Mouse (Mus musculus) spleen, adult 18-20 months (tissue): Measurements from ENCODE around the gene 1700102P08Rik.

Source experiments
- DNase-seq, 2 experiments: peaks; one replicate each; pipeline ENCODE4 v3.0.0; 2022; ENCODE audit warnings: mixed read lengths in 2 of 2

The 1700102P08Rik gene

DNA sequence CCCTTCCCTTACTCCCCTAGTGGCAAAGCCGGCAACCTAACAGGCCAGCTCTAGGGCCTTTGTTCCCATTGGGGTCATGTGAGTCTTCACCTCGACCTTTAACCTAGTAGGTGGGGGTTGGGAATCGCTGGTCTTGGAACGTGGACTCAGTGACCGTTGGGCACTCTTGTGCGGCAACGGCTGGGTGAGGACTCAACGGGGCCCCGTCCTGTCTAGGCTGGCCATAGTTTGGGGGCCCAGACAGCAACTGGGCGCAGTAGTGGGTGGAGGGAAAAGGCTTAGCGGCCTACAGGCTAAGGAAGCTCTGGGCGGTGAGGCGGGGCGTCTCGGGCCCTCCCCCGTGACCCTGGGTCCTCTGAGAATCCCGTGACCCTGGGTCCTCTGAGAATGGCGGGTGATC, at the start of gene 1700102P08Rik:
1700102P08Rik (plus strand) TSS at position 130 of the 400 bp plus-strand sequence.
- no peak for DNase-seq

DNA sequence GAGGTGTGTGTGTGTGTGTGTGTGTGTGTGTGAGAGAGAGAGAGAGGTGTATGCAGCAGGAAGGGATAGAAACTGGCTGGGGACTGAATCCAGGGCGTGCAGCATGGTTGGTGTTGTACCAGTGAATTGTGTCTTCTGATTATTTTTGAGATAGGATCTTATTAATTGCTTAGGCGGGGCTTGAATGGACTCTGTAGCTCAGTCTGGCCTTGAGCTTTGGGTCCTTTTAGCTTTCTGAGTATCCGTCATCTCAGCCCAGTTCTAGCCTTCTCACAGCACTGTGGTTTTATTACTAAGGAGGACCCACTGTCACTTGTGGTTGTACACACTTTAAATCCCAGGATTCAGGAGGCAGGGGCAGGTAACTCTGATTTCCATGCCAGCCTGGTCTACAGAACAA, 49.3 kb upstream of the 1700102P08Rik start:
- no peak for DNase-seq

DNA sequence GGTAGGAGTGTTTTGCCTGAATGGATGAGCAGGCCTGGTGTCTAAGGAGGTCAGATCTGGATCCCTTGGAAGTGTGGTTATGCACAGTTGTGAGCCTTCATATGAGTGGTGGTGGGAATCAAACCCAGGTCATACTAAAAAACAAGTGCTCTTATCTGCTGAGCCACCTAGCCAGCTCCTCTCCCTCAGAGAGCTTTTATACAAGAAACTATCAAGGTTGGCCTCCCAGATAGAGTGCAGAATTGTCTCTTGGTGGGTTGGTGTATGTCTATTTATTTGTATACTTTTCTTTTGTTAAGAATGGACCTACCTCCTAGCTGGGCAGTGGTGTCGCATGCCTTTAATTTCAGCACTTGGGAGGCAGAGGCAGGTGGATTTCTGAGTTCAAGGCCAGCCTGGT, 48.8 kb upstream of the 1700102P08Rik start:
- no peak for DNase-seq

DNA sequence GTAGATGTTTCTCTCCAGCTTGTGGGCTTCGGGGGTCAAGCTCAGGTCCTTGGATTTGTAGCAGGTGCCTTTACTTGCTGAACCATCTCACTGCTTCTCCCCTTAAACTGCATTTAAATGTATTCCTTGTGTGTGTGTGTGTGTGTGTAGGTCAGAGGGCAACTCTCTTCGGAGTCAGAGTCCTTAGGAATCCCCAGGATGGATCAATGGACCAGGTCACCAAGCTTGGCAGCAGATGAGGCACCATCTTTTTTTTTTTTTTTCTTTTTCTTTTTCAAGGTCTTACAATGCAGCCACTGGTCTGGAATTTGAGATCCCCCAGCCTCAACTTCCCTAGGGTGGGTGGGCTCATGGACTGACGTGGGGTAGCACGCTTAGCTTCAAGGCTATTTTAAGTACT, 48.1 kb upstream of the 1700102P08Rik start:
- DNase-seq: no peak

DNA sequence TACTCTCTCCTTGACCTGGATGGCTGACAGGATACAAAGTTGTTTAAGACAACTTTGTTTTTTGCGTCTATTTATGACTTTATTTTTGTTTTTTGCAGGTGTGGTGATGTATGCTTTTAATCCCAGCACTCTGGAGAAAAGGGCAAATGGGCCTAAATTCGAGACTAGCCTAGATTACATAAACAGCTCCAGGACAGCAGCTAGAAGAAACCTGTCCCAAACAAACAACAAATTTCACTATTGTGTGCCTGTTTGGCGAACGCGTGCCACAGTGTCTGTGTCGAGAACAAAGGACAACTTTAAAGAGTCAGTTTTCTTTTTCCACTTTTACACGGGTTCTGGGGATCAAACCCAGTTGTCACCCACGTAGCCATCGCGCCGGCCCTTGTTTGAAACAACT, 45.6 kb upstream of the 1700102P08Rik start:
- no peak for DNase-seq

DNA sequence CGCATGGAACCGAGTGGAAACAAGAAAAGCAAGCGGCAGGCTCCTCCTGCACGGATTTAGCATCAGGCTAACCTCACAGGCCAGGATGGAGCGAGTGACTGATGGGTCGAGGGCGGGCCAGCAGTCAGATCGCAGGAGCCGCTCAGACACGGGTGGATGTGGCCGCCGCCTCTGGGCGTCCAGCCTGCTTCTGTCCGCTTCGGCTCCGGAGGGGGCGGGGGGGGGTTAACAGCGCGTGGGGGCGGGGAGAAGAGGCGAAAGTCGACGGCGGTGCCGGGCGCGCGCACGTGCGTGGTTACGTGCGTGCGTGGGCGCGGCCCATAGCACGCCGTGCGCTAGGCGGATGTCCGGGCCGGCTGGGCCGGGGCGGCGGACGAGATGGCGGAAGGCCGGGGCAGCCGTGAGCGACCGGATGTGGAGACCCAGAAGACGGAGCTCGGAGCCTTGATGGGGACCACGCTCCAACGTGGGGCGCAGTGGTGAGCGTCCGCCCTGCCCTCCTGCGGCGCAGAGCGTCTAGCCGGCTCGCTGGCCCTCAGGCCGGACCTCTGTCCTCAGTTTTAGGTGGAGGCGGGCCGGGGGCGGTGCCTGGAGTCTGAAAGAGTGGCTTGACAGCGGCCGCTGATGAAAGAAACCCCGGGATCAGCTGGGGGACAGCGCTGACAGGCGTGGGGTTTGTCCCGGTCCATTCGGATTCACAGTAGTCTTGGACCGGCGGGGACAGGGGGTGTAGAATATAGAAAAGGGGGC, 44.9 kb upstream of the 1700102P08Rik start, which contains the start of gene Usp4:
Usp4 (plus strand) TSS at position 314 of the 750 bp plus-strand sequence.
- DNase-seq: peak; percentile 83 to 87

DNA sequence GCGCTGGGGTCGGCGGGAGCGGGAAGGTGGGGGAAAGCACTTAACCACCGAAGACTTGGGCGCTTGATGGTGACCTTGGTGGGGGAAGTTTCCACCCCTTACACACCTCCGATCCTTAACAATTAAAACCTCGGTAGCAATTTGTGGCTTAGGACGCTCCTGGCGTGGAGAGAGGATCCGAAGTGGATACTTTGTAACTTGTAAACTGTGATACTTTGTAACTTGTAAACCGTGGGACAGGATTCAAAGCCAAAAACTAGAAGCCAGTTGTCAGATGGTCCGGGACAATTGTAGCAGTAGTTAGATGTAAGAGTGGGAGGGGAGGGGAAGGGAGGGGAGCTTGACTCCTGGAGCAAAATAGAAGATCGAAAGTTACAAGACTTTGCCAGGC, 44.3 kb upstream of the 1700102P08Rik start:
- no peak for DNase-seq

DNA sequence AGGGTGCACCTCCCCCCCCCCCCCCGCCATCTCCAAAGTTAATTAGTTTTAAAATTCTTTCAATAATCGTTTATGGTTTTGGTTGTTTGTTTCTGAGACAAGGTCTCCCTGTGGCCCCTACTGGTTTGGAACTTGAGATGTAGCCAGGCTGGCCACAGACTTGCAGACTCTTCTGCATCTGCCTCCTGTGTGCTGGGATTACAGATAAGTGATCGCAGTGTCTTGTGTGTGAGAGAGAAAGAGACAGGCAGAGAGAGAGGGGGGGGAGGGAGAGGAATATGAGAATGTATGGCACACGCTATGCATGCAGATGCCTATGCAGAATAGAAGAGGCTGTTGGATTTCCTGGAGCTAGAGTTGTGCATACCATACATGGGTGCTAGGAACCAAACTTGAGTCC, 42.9 kb upstream of the 1700102P08Rik start:
- no peak for DNase-seq

DNA sequence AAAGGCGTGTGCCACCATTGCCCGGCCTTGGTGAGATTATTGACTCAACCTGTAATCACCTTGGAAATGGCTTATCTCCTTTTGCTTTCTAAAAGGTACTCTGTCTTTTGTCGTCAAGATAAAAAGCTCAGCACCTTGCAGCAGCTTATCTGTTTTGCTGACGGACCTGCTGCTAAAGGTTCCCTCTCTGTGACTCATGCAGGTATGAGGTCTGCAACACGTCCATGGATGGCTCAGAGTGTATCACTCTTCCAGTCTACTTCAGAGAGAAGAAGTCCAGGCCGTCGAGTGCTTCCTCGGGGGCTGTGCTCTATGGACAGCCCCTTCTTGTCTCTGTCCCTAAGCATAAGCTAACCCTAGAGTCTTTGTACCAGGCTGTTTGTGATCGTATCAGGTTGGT, 14.4 kb upstream of the 1700102P08Rik start:
- no peak for DNase-seq

DNA sequence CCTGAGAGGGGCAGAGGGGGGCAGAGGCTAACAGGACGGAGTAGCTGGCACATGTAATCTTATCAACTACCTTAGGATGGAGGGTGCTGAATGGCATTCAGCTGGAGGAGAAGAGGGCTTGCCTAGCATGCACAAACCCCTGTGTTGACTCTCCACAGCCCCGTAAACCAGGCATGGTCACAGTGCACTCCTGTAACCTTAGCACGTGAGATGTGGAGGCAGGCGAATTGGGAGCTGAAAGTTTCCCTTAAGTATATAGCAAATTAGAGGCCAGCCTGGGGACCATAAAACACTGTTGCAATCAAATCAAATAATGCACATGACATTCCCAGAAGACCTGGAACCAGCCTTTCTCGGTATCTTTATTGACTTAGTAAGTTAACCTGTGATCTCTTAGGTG, 13.9 kb upstream of the 1700102P08Rik start:
- no peak for DNase-seq

DNA sequence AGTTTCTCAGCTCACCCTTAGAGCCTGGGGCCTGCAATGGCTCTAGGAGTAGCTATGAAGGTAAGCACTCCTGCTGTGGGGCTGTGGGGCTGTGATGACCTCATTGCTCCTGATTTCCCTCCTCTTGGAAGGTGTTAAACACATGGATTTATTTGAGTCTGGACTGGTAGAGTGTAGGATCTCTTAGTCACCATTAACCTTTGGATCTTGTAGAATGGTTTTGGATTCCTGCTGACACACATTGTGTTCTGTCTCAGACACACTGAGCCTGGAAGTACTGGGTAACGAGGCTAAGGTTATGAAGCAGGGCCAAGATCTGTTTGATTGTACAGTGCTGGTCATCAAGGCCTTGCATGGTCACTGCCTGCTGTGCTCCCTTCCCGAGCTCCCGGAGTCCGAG, 13.3 kb upstream of the 1700102P08Rik start:
- no peak for DNase-seq

DNA sequence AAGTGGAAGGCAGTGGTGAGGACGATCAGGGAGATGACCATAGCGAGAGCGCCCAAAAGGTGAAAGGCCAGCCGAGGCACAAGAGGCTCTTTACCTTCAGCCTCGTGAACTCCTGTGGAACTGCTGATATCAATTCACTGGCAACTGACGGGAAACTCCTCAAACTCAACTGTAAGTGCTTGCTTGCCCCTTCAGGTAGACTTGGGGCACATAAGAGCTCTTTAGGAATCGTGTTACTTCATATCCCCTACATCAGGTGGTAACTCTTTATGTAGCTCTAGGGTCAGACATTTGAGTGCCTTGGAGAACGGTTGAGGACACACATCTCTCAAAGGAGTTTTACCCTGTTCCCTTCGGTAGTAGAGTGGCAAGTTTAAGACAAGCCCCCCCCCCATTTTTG, 11.2 kb upstream of the 1700102P08Rik start:
- DNase-seq: no peak

DNA sequence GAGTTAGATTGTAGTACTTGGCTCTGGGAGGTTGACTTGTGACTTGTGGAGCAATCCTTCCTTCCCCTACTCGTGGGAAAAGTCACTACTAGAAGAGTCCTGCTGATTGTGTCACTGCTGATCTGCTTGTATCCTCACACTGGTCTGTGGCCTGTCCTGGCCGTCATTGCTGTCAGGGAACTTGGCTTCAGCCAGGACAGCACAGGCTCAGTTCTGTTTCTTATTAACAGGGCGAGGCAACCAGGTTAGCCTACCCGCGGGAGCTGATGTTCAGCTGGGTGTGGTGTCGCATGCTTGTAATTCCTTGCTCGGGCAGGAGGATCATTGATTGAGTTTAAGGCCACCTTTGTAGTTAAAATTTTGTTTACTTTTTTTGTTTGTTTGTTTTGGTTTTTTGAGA, 7.6 kb upstream of the 1700102P08Rik start:
- no peak for DNase-seq

DNA sequence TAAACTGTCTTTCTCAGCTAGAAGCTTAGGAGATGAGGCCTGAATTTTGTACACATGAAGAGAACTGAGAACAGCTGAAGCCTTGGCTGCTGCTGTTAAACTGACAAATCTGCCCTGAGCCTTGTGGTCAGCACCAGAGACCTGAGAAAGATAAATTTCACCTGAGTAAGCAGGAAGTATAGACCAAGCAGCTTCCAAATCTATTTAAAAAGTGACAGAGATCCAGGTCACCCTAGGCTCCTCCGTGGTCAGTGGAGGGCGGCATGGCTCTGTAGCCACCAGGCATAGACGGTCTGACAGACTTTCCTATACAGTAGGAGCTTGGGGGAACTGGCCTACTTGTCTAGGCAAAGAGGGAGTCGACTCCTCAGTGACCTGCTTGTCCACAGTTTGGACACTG, 5.8 kb upstream of the 1700102P08Rik start:
- DNase-seq: no peak

DNA sequence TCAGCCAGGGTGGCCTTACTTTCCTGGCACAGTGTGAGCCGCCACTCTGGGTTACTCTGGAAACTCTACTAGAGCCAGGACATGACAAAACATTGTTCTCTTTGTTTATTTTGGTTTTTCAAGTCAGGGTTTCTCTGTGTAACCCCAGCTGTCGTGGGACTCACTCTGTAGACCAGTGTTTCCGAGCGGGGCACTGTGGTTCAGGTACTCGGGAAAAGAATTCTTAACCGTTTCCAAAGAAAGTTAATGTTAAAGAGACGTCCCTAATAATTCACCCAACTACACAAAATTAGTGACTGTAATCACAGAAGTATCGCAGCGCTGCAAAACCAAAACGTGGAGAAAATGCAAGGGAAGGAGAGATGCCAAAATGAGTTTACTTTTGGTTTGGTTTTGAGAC, 4.0 kb upstream of the 1700102P08Rik start:
- no peak for DNase-seq

DNA sequence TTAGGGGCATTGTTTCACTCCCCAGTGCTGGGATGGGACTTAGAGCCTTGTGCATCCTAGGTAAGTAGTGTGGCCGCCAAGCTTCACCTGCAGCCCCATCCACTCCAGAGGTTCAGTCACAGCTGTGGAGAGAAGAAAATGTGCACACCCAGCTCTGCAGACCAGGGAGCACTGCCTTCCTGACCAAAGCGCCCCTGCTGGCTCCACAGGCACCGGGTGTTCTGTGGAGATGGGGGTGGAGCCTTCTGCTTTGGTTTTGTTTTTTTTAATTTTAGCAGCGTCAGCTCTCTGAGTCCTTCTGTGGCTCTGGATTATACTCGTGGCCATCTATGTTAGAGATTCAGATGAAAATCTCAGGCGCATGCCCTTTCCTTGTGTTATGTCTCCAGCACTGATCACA, 3.4 kb upstream of the 1700102P08Rik start:
- DNase-seq: no peak

DNA sequence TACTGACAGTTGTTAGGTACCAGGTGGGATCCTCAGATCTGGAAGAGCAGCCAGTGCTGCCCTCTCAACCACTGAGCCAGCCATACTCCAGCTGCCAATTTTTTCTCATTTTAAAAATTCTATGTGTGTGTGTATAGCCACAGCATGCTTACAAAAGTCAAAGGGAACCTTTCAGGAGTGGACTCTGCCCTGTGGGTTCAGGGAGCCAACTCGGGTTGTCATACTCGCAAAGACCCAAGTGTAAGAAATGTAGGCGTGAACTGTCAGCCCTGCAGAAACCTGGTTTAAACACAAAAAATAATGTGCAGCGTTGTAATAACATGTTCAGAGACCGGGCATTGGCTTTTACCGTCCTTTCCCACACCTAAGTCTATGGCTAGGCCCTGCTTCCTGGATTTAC, 1.6 kb downstream of the 1700102P08Rik start:
- no peak for DNase-seq

DNA sequence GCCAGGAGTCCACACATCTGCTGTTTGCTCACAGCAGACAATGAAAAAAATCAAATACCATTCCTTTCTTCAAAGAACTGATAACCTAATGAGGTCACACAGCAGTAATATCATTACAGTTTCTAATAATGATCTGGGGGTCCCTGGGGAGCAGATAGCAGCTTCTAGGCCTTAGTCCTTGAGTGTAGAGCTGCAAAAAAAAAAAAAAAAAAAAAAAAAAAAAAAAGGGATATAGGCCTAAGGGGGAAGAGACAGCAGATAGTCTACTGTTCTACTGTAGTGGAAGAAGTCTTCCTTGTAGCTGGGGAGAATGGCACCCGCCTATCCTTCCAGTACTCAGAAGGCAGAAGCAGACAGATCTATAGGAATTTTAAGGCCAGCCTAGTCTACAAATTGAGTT, 2.8 kb downstream of the 1700102P08Rik start:
- DNase-seq: no peak

DNA sequence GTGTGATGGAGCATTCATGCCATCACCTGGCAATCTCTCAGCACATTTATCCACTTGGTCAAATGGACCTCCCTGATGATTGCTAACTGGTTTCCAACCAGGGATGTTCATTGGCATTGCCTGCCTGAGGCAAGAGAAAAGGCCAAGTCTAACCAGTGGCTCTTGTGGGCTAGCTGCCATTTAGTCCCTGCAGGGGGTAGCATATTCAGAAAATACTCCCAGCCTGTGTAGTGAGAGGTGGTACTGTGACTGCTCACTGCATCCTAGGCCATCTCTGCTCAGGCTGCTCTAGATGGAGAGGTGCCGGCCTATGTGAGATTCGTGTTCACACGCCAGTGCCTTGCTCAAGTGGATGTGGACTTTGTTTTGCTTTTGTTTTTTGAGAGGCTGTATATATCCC, 5.7 kb downstream of the 1700102P08Rik start:
- DNase-seq: no peak

DNA sequence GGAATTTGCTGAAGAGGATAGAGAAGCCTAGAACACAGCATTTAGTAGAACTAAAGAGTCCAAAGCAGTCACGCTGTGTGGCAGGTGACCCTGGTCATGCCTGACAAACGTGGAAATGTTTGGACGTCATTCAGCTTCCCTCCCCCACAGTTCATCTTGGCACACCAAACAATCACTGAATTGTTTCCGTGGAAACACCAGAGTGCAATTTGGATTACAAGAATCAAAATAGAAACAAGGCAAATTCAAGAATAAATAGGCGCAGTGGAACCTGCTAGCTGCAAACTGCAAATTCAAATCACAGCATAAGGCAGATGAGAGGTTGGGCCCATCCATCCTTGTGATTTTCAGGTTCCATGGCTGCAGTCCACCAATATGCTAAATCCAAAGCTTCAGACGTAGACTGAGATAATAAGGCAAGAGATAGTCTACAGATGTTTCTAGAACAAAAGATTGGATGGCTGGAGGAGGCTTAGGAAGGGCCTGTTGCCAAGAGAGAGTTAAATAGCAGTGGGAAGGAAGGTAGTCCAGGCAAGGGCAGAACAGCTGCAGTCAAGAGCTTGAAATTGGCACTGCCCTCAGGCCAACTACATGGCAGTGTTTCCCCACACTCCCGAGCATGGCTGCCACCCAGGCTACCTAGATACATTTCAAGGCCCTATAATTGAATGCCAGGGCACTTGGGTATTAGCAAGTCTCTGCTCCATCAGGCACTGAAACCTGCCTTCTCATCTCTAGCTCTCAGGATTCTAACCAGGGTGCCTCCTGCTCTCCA, 8.8 kb downstream of the 1700102P08Rik start:
- no peak for DNase-seq

DNA sequence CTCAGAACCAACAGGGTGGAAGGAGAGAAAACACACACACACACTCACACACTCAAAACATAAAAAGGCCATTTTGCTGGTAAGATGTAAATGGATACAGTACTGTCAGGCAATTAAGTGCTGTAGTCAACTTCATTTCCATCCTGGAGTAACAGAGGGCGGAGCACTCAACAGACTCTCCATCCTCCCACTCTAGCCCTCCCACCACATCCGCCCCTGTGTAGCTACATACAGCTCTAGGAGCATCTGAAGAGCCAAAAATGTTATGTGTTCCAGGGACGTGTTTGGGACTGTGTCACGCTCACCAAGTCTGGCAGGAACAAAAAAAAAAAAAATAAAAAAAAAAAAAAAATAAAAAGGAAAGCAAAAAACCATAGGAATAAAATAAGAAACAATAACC, 10.5 kb downstream of the 1700102P08Rik start:
- no peak for DNase-seq

DNA sequence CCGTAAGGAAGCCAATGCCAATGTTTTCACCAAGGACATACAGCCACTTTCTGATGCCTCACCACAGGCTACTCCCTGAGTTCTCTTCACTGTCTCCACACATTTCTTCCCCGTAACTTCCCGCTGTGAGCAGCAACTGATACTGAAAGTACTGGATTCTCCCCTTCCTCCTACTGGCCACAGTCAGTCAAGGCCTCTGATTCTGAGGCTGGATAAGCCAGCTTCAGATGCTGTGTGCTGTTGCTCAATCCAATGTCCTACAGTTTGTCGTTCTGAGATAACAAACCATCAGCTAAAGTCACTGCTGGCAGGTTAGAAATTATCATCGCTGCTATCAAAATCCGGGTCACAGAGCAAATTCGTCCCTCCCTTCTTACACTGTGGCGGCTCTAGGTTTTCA, 11.8 kb downstream of the 1700102P08Rik start:
- no peak for DNase-seq

DNA sequence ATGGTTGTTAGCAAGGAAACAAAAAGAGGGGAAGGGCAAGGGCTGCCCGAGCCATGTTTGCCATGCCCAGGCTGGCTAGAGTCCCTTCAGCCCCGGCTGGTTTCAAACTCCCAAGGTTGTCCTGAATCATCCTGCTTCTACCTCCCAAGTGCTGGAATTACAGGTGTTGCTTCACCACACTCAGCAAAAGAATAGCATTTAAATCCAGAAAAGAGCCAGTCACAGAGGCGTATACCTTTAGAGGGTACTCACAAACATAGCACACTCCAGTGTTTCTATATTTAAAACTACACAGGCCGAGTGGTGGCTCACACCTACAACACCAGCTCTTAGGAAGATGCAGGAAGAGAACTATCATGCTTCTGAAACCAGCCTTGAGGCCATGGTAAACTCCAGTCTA, 16.9 kb downstream of the 1700102P08Rik start:
- DNase-seq: no peak

DNA sequence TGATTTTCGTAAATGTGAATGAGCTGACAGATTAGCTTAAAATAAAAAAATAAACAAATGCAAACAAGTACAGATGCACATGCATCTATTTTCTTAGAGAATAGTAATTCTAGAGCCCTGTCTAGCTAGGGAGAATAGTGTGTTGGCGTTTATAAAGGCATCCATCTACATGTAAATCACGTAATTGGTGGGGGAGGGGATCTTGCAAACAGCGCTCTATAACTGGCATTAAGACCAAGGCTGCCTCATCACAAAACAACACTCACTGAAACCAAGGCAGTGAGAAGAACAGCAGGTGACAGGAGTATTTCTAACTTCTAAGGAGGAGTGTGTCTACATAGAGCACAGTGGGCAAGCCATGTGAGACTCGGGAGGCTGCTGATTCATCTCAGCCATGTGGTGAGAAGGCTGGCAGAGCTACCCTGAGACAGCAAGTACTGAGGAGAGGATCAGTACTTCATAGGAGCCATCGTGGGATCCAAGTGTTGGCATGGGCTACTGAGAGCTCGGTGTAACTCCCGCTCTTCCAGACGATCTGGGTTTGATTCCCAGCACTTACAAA, 18.9 kb downstream of the 1700102P08Rik start:
- DNase-seq: no peak
